ENCODE assay signal across 13 mouse cellular contexts in genomic region chr1:132820136-132820535, GRCm38 (mm10). TPM values are rescaled to one million over a fixed set of nuclear protein-coding genes. Genes with fewer than 3 reads are reported as not detected.
"Had no signal": no experiment of that assay in that cellular context is flagged by ENCODE, and none has a peak within 500 bp of the region (broad histone marks: within the 10 kb centered on the region; RNA-seq: fewer than 3 reads in every experiment).

No protein-coding gene starts in this region.

- H3K4me1 ChIP-seq: limb, embryonic 15.5 days; liver, embryonic 12.5 days had no signal

- H3K9ac ChIP-seq: limb, embryonic 15.5 days; liver, embryonic 12.5 days; lung, embryonic 15.5 days; stomach, embryonic 15.5 days had no signal

- H3K4me3 ChIP-seq: limb, embryonic 15.5 days; liver, embryonic 12.5 days; lung, embryonic 15.5 days; stomach, embryonic 15.5 days had no signal

- H3K4me2 ChIP-seq: limb, embryonic 15.5 days; liver, embryonic 12.5 days; lung, embryonic 15.5 days; stomach, embryonic 15.5 days had no signal

- H3K27ac ChIP-seq: kidney, postnatal 0 days; limb, embryonic 15.5 days; liver, embryonic 12.5 days; lung, embryonic 15.5 days; stomach, embryonic 15.5 days had no signal

- H3K9me3 ChIP-seq: limb, embryonic 15.5 days; liver, embryonic 12.5 days; lung, embryonic 15.5 days; stomach, embryonic 15.5 days had no signal

- H3K27me3 ChIP-seq: lung, embryonic 15.5 days; stomach, embryonic 15.5 days had no signal

- DNase-seq: kidney, adult 11 months; kidney, adult 9 months; kidney, postnatal 36 days; right cerebral cortex, postnatal 4 days; spleen, adult 18-20 months; thymus, adult 2 months; thymus, postnatal 25 days had no signal

- H3K36me3 ChIP-seq: limb, embryonic 15.5 days; liver, embryonic 12.5 days; lung, embryonic 15.5 days; stomach, embryonic 15.5 days had no signal

- ATAC-seq: liver, embryonic 12.5 days had no signal

RNA-seq across cellular contexts. Expression of gene Lrrn2, which starts 59.9 kb away (rescaled TPM):
- total RNA-seq: monocyte, adult 5-6 weeks had no signal
